Mouse (Mus musculus): Measurements from ENCODE around the gene Tma16.

Tma16 gene

GRCm38 (mm10) chr8:66486084-66486763 lies at the start of gene Tma16:
Gene Tma16, minus strand, starts transcription at chr8:66486530.
- DNase-seq (ENCODE audit: low read depth, low spot score): peak; percentile 76

- no peak for DNase-seq (ENCODE audit: low read depth, low spot score)
Observed at GRCm38 (mm10) chr8:66520576-66520975, 34.2 kb upstream of the Tma16 start.

GRCm38 (mm10) chr8:66519149-66519548 lies 32.8 kb upstream of the Tma16 start:
- no peak for DNase-seq (ENCODE audit: low read depth, low spot score)

GRCm38 (mm10) chr8:66511537-66511936 lies 25.2 kb upstream of the Tma16 start, which contains the start of gene Tktl2:
Gene Tktl2, plus strand, starts transcription at chr8:66511756.
- no peak for DNase-seq (ENCODE audit: low read depth, low spot score)

- no peak for DNase-seq (ENCODE audit: low read depth, low spot score)
Observed at GRCm38 (mm10) chr8:66503381-66503780, 17.1 kb upstream of the Tma16 start.

GRCm38 (mm10) chr8:66496998-66497577 lies 10.8 kb upstream of the Tma16 start:
- DNase-seq (ENCODE audit: low read depth, low spot score): peak; percentile 31

GRCm38 (mm10) chr8:66495726-66496125 lies 9.4 kb upstream of the Tma16 start:
- DNase-seq (ENCODE audit: low read depth, low spot score): peak; percentile 51

- no peak for DNase-seq (ENCODE audit: low read depth, low spot score)
Observed at GRCm38 (mm10) chr8:66494496-66494895, 8.2 kb upstream of the Tma16 start.

- DNase-seq (ENCODE audit: low read depth, low spot score): no peak
Observed at GRCm38 (mm10) chr8:66490624-66491023, 4.3 kb upstream of the Tma16 start.

- DNase-seq (ENCODE audit: low read depth, low spot score): no peak
Observed at GRCm38 (mm10) chr8:66488556-66488955, 2.2 kb upstream of the Tma16 start.

GRCm38 (mm10) chr8:66476880-66477279 lies 9.4 kb downstream of the Tma16 start:
- DNase-seq (ENCODE audit: low read depth, low spot score): no peak

- no peak for DNase-seq (ENCODE audit: low read depth, low spot score)
Observed at GRCm38 (mm10) chr8:66469821-66470220, 16.5 kb downstream of the Tma16 start.

- no peak for DNase-seq (ENCODE audit: low read depth, low spot score)
Observed at GRCm38 (mm10) chr8:66457057-66457456, 29.3 kb downstream of the Tma16 start.

- DNase-seq (ENCODE audit: low read depth, low spot score): no peak
Observed at GRCm38 (mm10) chr8:66450691-66451090, 35.6 kb downstream of the Tma16 start.

GRCm38 (mm10) chr8:66445351-66445750 lies 41.0 kb downstream of the Tma16 start:
- no peak for DNase-seq (ENCODE audit: low read depth, low spot score)

GRCm38 (mm10) chr8:66444141-66444540 lies 42.2 kb downstream of the Tma16 start:
- DNase-seq (ENCODE audit: low read depth, low spot score): no peak

- DNase-seq (ENCODE audit: low read depth, low spot score): no peak
Observed at GRCm38 (mm10) chr8:66442778-66443177, 43.6 kb downstream of the Tma16 start.

GRCm38 (mm10) chr8:66441123-66441522 lies 45.2 kb downstream of the Tma16 start:
- no peak for DNase-seq (ENCODE audit: low read depth, low spot score)

GRCm38 (mm10) chr8:66438468-66438867 lies 47.9 kb downstream of the Tma16 start:
- DNase-seq (ENCODE audit: low read depth, low spot score): no peak

GRCm38 (mm10) chr8:66437929-66438328 lies 48.4 kb downstream of the Tma16 start:
- DNase-seq (ENCODE audit: low read depth, low spot score): no peak

GRCm38 (mm10) chr8:66436804-66437203 lies 49.5 kb downstream of the Tma16 start:
- no peak for DNase-seq (ENCODE audit: low read depth, low spot score)

- DNase-seq (ENCODE audit: low read depth, low spot score): no peak
Observed at GRCm38 (mm10) chr8:66433577-66433976, 52.8 kb downstream of the Tma16 start.

GRCm38 (mm10) chr8:66430639-66431038 lies 55.7 kb downstream of the Tma16 start:
- no peak for DNase-seq (ENCODE audit: low read depth, low spot score)
